Mouse (Mus musculus) stomach, postnatal 0 days (tissue): ENCODE results near the gene Lipc. TPM values are rescaled to one million over a fixed set of nuclear protein-coding genes. Genes with fewer than 3 reads are reported as not detected.

Experiments
- ATAC-seq: fragments of 200-750 bp; cut with Nextera tagmentation; 2 replicates; pipeline ENCODE4 v1.8.0; 2017; ENCODE audit not compliant: low FRiP score, low TSS enrichment
- DNase-seq: peaks from one replicate; pipeline ENCODE4 v3.0.0-alpha.2; 2016; ENCODE audit warnings: low spot score
- H3K27ac ChIP-seq: fragments of 300-500 bp; sonication (generic); replicated peaks from 2 replicates; pipeline ENCODE4 v1.5.1; 2014; ENCODE audit warnings: mild to moderate bottlenecking, control low read depth
- H3K27me3 ChIP-seq: fragments of 300-500 bp; sonication (generic); 2 replicates; pipeline ENCODE4 v1.6.1; 2014; ENCODE audit warnings: low read length; ENCODE audit not compliant: control insufficient read depth, insufficient read depth
- H3K36me3 ChIP-seq: fragments of 300-500 bp; sonication (generic); 2 replicates; pipeline ENCODE4 v1.6.1; 2014; ENCODE audit warnings: low read length, mixed read lengths; ENCODE audit not compliant: control insufficient read depth, insufficient read depth
- H3K4me1 ChIP-seq: fragments of 300-500 bp; sonication (generic); replicated peaks from 2 replicates; pipeline ENCODE4 v1.6.1; 2014; ENCODE audit warnings: antibody characterized with exemption; ENCODE audit not compliant: control insufficient read depth, insufficient read depth
- H3K4me2 ChIP-seq: fragments of 300-500 bp; sonication (generic); replicated peaks from 2 replicates; pipeline ENCODE4 v1.6.1; 2014; ENCODE audit warnings: low read depth, mild to moderate bottlenecking, control low read depth, moderate library complexity
- H3K4me3 ChIP-seq: fragments of 300-500 bp; sonication (generic); 2 replicates; pipeline ENCODE4 v1.5.1; 2014; ENCODE audit warnings: low read depth, low read length, control low read depth
- H3K9ac ChIP-seq: fragments of 300-500 bp; sonication (generic); 2 replicates; pipeline ENCODE4 v1.6.1; 2014; ENCODE audit warnings: mild to moderate bottlenecking, low read length, control low read depth, mixed read lengths
- H3K9me3 ChIP-seq: fragments of 300-500 bp; sonication (generic); 2 replicates; pipeline ENCODE4 v1.6.1; 2016; ENCODE audit warnings: low read length; ENCODE audit not compliant: control insufficient read depth
- CTCF ChIP-seq: IDR thresholded peaks from 2 replicates; pipeline ENCODE4 v1.5.1; 2016; ENCODE audit warnings: antibody characterized with exemption, low read depth, mild to moderate bottlenecking, moderate library complexity
- EP300 ChIP-seq: optimal IDR thresholded peaks from 2 replicates; pipeline ENCODE3; 2016; ENCODE audit warnings: antibody characterized with exemption
- WGBS: fragments of 180-500 bp; shearing (Covaris S2); extraction: QIAGEN DNeasy Blood & Tissue Kit; methylation state at CpG from one replicate; pipeline ENCODE4 v1.1.7; 2014; 5-methylcytosine and 5-hydroxymethylcytosine counted together
- polyA plus RNA-seq: library from polyadenylated mRNA; unstranded; fragments of >200 nt; fragmentation: Nextera tagmentation; extraction: Ambion mirVana; gene quantifications from 2 replicates; pipeline ENCODE4 v1.2.1, GENCODE M21; 2015

Lipc gene
- 1.2 and 1.4 TPM in 2 replicates for polyA plus RNA-seq

DNA sequence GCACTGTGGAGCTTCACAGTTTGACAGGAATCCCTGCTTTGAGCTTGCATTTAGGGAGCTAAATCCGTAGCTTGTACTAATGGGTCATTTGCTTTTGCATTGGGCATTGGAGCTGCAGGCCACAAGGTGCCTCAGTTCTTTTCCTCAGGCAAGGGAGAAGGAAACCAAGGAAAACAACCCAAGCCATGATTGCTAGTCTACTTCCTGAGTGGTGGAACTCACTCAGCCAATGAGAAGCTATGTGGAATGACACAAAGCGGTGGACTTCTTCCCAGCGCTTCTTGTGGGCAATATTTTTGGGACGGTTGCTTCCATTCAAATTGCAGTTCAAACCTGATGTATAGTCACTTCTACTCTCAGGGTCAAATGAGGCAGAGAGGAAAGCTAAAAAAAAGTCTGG is at the start of gene Lipc:
Gene Lipc (minus strand): TSS at position 101 of the 400 bp plus-strand sequence.
- TF ChIP-seq CTCF (no peak), EP300 (no peak)

DNA sequence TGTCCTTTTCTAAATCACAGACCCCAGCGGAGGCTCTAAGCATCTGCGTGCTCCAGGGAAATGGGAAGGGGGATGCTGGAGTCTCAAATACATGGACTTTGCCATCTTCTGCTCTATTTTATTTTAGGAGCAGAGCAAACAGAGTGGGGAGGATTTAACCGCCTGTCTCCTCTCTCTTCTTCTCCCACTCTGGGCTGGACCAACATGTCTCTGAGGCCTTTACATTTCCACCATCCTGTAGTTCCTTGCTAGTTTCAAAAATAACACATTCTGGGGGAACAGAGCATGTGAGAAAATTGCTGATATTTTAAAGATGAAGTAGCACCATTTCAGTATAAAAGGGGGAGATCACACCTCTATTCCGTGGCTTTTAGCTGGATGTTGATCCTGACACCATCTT is 47.1 kb upstream of the Lipc start:
- Histone ChIP-seq H3K27me3 (no peaks in the 10 kb centered on the region), H3K4me1 (no peaks in the 10 kb centered on the region), H3K9me3 (no peaks in the 10 kb centered on the region), H3K4me2 (no peak overlapping the region), H3K36me3 (no peaks in the 10 kb centered on the region), H3K9ac (no peak overlapping the region), H3K4me3 (no peak overlapping the region), H3K27ac (no peak overlapping the region)
- WGBS, result 90% methylated on average over 4 of the region's 4 CpGs
- DNase-seq (no peak), ATAC-seq (no peak)
- TF ChIP-seq CTCF, result no peak

More for the DNA sequence above, at the start of gene Lipc:
- ATAC-seq (no peak), DNase-seq (no peak)
- H3K9ac ChIP-seq, result no peak within 1 kb of the TSS
- H3K4me3 ChIP-seq, result no peak within 1 kb of the TSS
- no peaks in the 10 kb centered on the region for H3K4me1 ChIP-seq
- no peak within 1 kb of the TSS for H3K4me2 ChIP-seq
- no peaks in the 10 kb centered on the region for H3K36me3 ChIP-seq
- no peaks in the 10 kb centered on the region for H3K9me3 ChIP-seq
- no peak within 1 kb of the TSS for H3K27ac ChIP-seq
- no peaks in the 10 kb centered on the region for H3K27me3 ChIP-seq
- 91% methylated on average over 4 of the region's 4 CpGs for WGBS

DNA sequence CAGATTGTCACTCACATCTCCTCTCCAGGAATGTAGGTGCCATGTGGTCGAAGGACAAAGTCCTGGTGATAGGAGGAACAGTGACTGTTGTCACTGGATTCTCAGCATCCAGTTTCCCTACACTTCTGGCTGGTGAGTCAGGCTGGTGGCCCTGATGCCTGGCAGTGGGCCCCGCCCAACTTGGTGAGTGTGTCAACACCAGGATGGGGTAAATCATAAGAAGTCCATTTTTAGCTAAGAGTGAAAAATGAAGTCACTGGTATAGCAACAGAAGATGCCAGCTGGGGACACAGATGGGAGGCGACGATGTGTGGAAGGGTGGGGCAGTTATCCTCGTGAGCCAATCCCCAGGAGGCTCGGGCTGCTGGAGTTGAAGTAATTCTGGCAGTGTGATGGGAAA is 46.7 kb upstream of the Lipc start:
- no peak for DNase-seq
- no peak for TF ChIP-seq CTCF
- no peak for TF ChIP-seq EP300
- Histone ChIP-seq H3K27me3 (no peaks in the 10 kb centered on the region), H3K4me2 (no peak overlapping the region), H3K4me3 (no peak overlapping the region), H3K9ac (no peak overlapping the region), H3K9me3 (no peaks in the 10 kb centered on the region), H3K36me3 (no peaks in the 10 kb centered on the region), H3K4me1 (no peaks in the 10 kb centered on the region), H3K27ac (no peak overlapping the region)
- 63% methylated on average over 6 of the region's 6 CpGs for WGBS
- ATAC-seq, result peak; percentile 29; the same call in 1 of the 2 replicates

DNA sequence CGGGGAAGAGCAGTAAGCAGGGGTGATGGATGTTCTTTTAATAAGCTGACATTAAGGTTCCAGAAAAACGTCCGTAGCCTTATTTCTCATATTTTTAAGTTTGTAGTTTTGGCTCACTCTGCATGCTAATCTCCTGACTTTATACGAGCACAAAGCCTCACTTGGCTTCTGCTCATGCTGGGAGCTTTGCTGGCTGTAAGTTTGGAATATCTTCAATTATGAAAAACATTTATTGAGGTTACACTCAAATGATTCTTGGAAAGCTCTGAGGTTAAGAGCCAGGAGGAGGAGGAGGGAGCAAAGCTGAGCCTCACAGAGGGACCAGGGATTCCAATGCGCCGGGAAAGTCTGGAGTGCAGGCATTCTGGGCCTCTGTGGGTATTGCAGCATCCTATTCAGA is 41.3 kb upstream of the Lipc start:
- DNase-seq (no peak), ATAC-seq (no peak)
- Histone ChIP-seq H3K9me3 (no peaks in the 10 kb centered on the region), H3K4me1 (no peaks in the 10 kb centered on the region), H3K27ac (no peak overlapping the region), H3K9ac (no peak overlapping the region), H3K36me3 (no peaks in the 10 kb centered on the region), H3K4me3 (no peak overlapping the region), H3K4me2 (no peak overlapping the region), H3K27me3 (no peaks in the 10 kb centered on the region; the same call in 1 of the 2 replicates)
- TF ChIP-seq CTCF, result no peak
- 42% methylated on average over 6 of the region's 6 CpGs for WGBS

DNA sequence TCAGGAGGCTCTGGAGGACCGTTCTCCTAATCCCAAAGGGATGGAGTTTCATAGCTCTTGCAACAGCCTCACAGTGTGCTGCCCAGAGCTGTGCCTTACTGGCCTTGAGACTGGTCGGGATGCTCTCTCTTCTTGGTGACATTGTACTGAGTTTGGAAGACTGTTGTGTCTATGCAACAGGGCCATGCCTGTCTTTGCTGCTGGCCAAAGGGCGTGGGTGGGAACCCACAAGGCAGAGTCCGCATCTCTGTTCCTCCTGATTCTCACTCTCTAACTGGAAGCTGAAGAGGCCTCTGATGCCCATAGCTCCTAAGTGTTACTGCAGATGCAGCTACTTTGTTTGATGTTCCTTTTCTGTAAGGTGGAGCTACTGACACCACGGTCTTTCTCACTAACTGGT is 39.4 kb upstream of the Lipc start:
- WGBS, result 73% methylated on average over 5 of the region's 5 CpGs
- Histone ChIP-seq H3K4me2 (no peak overlapping the region), H3K9me3 (no peaks in the 10 kb centered on the region), H3K9ac (no peak overlapping the region), H3K27ac (no peak overlapping the region), H3K36me3 (no peaks in the 10 kb centered on the region), H3K27me3 (no peaks in the 10 kb centered on the region; the same call in 1 of the 2 replicates), H3K4me1 (no peaks in the 10 kb centered on the region), H3K4me3 (no peak overlapping the region)
- no peak for TF ChIP-seq EP300
- no peak for ATAC-seq
- DNase-seq, result no peak

DNA sequence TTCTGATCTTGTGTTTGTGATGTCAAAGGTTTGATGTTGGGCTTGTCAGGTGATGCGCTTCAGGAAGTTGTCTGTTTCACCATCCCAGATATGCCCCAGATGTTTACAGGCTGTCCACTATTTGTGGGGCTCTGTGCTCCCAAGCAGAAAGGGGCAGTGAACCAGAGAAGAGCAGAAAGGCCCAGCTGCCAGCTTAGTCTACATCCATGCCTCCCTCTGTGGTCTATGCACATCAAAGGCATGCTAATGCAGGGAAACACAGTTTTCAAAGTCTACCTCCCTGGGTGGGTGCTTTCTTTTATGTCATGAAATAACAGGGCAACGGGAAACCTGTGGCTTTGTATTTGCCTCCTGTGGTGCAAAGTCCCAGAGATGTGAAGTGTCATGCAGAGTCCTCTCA is 35.2 kb upstream of the Lipc start:
- no peaks in the 10 kb centered on the region for H3K9me3 ChIP-seq
- 56% methylated on average over 2 of the region's 2 CpGs for WGBS
- no peaks in the 10 kb centered on the region for H3K36me3 ChIP-seq
- no peaks in the 10 kb centered on the region; the same call in 1 of the 2 replicates for H3K27me3 ChIP-seq
- no peaks in the 10 kb centered on the region for H3K4me1 ChIP-seq
- TF ChIP-seq CTCF, result no peak
- no peak for TF ChIP-seq EP300
- DNase-seq (no peak), ATAC-seq (no peak)
- no peak overlapping the region for H3K9ac ChIP-seq
- H3K4me2 ChIP-seq, result no peak overlapping the region
- H3K27ac ChIP-seq, result no peak overlapping the region
- no peak overlapping the region for H3K4me3 ChIP-seq
